Mouse (Mus musculus) erythroblast, embryonic 14.5 days (primary cell): ENCODE results near the gene Fbxl18.

Source experiments
- GATA1 ChIP-seq: IDR thresholded peaks from 2 replicates; pipeline ENCODE4 v1.6.1; 2012; ENCODE audit warnings: low read length, inconsistent platforms, mixed read lengths
- TAL1 ChIP-seq: IDR thresholded peaks from 3 replicates; pipeline ENCODE4 v1.6.1; 2012; ENCODE audit warnings: low read length, inconsistent platforms, mixed read lengths

DNA sequence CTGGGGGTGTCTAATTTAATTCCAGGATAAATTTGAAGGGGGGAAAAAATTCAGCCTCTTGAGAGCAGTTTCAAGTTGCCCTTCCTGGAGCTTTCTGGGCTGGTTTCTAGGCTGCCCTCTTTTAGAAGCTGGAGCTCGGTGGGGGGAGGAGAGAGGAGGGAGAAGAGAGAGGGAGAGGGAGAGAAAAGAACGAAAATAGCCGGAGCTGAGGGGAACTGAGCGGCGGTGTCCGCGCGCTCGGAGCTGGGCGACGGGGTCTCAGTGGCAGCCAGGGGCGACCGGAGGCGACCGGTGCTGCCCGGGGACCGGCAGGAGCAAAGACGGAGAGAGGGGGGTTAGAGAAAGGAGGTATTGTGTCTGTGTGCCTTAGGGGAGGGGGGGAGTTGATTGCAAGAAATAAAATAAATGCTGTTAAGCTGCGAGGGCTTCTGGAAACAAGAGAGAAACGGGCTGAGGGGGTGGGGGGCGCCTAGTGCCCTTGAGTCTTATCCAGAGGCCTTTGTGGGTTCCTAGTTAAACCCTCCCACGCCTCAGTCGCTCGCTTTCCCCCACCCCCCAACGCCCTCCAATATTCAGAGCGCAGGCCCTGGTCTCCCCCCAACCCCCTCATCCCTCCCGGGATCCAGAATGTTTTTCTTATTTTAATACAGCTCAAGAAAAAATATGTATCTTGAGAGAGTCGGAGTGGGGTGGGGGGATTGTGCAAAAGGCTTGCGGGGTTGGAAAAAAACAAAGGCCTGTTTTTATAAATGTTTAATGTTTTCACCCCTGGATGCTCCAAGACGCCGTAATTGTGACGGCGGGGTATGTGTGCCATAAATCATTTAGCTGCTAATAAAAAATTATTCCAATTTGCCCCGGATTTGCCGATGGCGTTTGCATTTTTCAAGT, 75.6 kb downstream of the Fbxl18 start:
- no peak for TF ChIP-seq GATA1
- TF ChIP-seq TAL1: no peak
